Mouse (Mus musculus): ENCODE measurements at regions not wholly inside any gene's neighbourhood (a gene's known extent, or its start where the extent isn't known, plus 50 kb on each side); places are given as distances from the start of the nearest gene placed in this dataset.

GRCm38 (mm10) chr11:24789120-24789519 is 711.3 kb downstream of the Bcl11a start:
- H3K27ac ChIP-seq (ENCODE audit: low read depth, low read length): no peak overlapping the region
- no peak overlapping the region for H3K4me2 ChIP-seq
- no peaks in the 10 kb centered on the region for H3K36me3 ChIP-seq (ENCODE audit: control insufficient read depth, insufficient read depth, low read length)
- no peak for ATAC-seq (replicated peaks; ENCODE audit: insufficient number of reproducible peaks, low FRiP score, low TSS enrichment)
- no peaks in the 10 kb centered on the region for H3K9me3 ChIP-seq (replicated peaks; ENCODE audit: control insufficient read depth, low read length)
- 61% methylated on average over 2 of the region's 2 CpGs for WGBS (ENCODE audit: insufficient replicate concordance)
- H3K9ac ChIP-seq (ENCODE audit: low read depth, low read length): no peak overlapping the region
- no peaks in the 10 kb centered on the region for H3K27me3 ChIP-seq (ENCODE audit: control insufficient read depth, insufficient read depth, low read length)
- H3K4me3 ChIP-seq (ENCODE audit: low read depth, low read length): no peak overlapping the region
- no peaks in the 10 kb centered on the region for H3K4me1 ChIP-seq (ENCODE audit: control insufficient read depth, insufficient read depth, low read length)

GRCm38 (mm10) chr11:24795510-24796211 is 717.8 kb downstream of the Bcl11a start:
- Histone ChIP-seq H3K9ac (ENCODE audit: low read depth, low read length) (no peak overlapping the region), H3K4me1 (ENCODE audit: control insufficient read depth, insufficient read depth, low read length) (no peaks in the 10 kb centered on the region), H3K36me3 (ENCODE audit: control insufficient read depth, insufficient read depth, low read length) (no peaks in the 10 kb centered on the region), H3K27ac (ENCODE audit: low read depth, low read length) (no peak overlapping the region), H3K9me3 (replicated peaks; ENCODE audit: control insufficient read depth, low read length) (no peaks in the 10 kb centered on the region), H3K4me3 (ENCODE audit: low read depth, low read length) (no peak overlapping the region), H3K27me3 (ENCODE audit: control insufficient read depth, insufficient read depth, low read length) (no peaks in the 10 kb centered on the region), H3K4me2 (no peak overlapping the region)
- no peak for ATAC-seq (replicated peaks; ENCODE audit: insufficient number of reproducible peaks, low FRiP score, low TSS enrichment)
- WGBS (ENCODE audit: insufficient replicate concordance): 71% methylated on average over 4 of the region's 4 CpGs

- WGBS (ENCODE audit: insufficient replicate concordance): 68% methylated on average over 8 of the region's 8 CpGs
- H3K9ac ChIP-seq (ENCODE audit: low read depth, low read length): no peak overlapping the region
- ATAC-seq (replicated peaks; ENCODE audit: insufficient number of reproducible peaks, low FRiP score, low TSS enrichment): no peak
- no peaks in the 10 kb centered on the region for H3K36me3 ChIP-seq (ENCODE audit: control insufficient read depth, insufficient read depth, low read length)
- H3K27ac ChIP-seq (ENCODE audit: low read depth, low read length): no peak overlapping the region
- no peaks in the 10 kb centered on the region for H3K27me3 ChIP-seq (ENCODE audit: control insufficient read depth, insufficient read depth, low read length)
- no peaks in the 10 kb centered on the region for H3K9me3 ChIP-seq (replicated peaks; ENCODE audit: control insufficient read depth, low read length)
- H3K4me3 ChIP-seq (ENCODE audit: low read depth, low read length): no peak overlapping the region
- H3K4me1 ChIP-seq (ENCODE audit: control insufficient read depth, insufficient read depth, low read length): no peaks in the 10 kb centered on the region
- no peak overlapping the region for H3K4me2 ChIP-seq
Observed at GRCm38 (mm10) chr11:24804623-24805023, 726.8 kb downstream of the Bcl11a start.

- 69% methylated on average over 13 of the region's 13 CpGs for WGBS (ENCODE audit: insufficient replicate concordance)
- no peak overlapping the region for H3K9ac ChIP-seq (ENCODE audit: low read depth, low read length)
- no peaks in the 10 kb centered on the region for H3K27me3 ChIP-seq (ENCODE audit: control insufficient read depth, insufficient read depth, low read length)
- H3K9me3 ChIP-seq (replicated peaks; ENCODE audit: control insufficient read depth, low read length): no peaks in the 10 kb centered on the region
- no peaks in the 10 kb centered on the region for H3K4me1 ChIP-seq (ENCODE audit: control insufficient read depth, insufficient read depth, low read length)
- no peak overlapping the region for H3K4me3 ChIP-seq (ENCODE audit: low read depth, low read length)
- H3K4me2 ChIP-seq: no peak overlapping the region
- no peaks in the 10 kb centered on the region for H3K36me3 ChIP-seq (ENCODE audit: control insufficient read depth, insufficient read depth, low read length)
- ATAC-seq (replicated peaks; ENCODE audit: insufficient number of reproducible peaks, low FRiP score, low TSS enrichment): no peak
- H3K27ac ChIP-seq (ENCODE audit: low read depth, low read length): no peak overlapping the region
Observed at GRCm38 (mm10) chr11:24829578-24830401, 751.9 kb downstream of the Bcl11a start.

GRCm38 (mm10) chr11:24830484-24830883 is 752.6 kb downstream of the Bcl11a start:
- Histone ChIP-seq H3K27ac (ENCODE audit: low read depth, low read length) (no peak overlapping the region), H3K4me2 (no peak overlapping the region), H3K27me3 (ENCODE audit: control insufficient read depth, insufficient read depth, low read length) (no peaks in the 10 kb centered on the region), H3K36me3 (ENCODE audit: control insufficient read depth, insufficient read depth, low read length) (no peaks in the 10 kb centered on the region), H3K4me1 (ENCODE audit: control insufficient read depth, insufficient read depth, low read length) (no peaks in the 10 kb centered on the region), H3K4me3 (ENCODE audit: low read depth, low read length) (no peak overlapping the region), H3K9ac (ENCODE audit: low read depth, low read length) (no peak overlapping the region), H3K9me3 (replicated peaks; ENCODE audit: control insufficient read depth, low read length) (no peaks in the 10 kb centered on the region)
- no peak for ATAC-seq (replicated peaks; ENCODE audit: insufficient number of reproducible peaks, low FRiP score, low TSS enrichment)
- 64% methylated on average over 2 of the region's 2 CpGs for WGBS (ENCODE audit: insufficient replicate concordance)

GRCm38 (mm10) chr11:24843839-24844738 is 766.2 kb downstream of the Bcl11a start:
- Histone ChIP-seq H3K4me3 (ENCODE audit: low read depth, low read length) (no peak overlapping the region), H3K4me2 (no peak overlapping the region), H3K9me3 (replicated peaks; ENCODE audit: control insufficient read depth, low read length) (no peaks in the 10 kb centered on the region), H3K27ac (ENCODE audit: low read depth, low read length) (no peak overlapping the region), H3K36me3 (ENCODE audit: control insufficient read depth, insufficient read depth, low read length) (no peaks in the 10 kb centered on the region), H3K9ac (ENCODE audit: low read depth, low read length) (no peak overlapping the region), H3K4me1 (ENCODE audit: control insufficient read depth, insufficient read depth, low read length) (no peaks in the 10 kb centered on the region), H3K27me3 (ENCODE audit: control insufficient read depth, insufficient read depth, low read length) (no peaks in the 10 kb centered on the region)
- no peak for ATAC-seq (replicated peaks; ENCODE audit: insufficient number of reproducible peaks, low FRiP score, low TSS enrichment)
- WGBS (ENCODE audit: insufficient replicate concordance): 67% methylated on average over 2 of the region's 2 CpGs

- Histone ChIP-seq H3K4me1 (ENCODE audit: control insufficient read depth, insufficient read depth, low read length) (no peaks in the 10 kb centered on the region), H3K4me2 (no peak overlapping the region), H3K9me3 (replicated peaks; ENCODE audit: control insufficient read depth, low read length) (no peaks in the 10 kb centered on the region), H3K27ac (ENCODE audit: low read depth, low read length) (no peak overlapping the region), H3K36me3 (ENCODE audit: control insufficient read depth, insufficient read depth, low read length) (no peaks in the 10 kb centered on the region), H3K27me3 (ENCODE audit: control insufficient read depth, insufficient read depth, low read length) (no peaks in the 10 kb centered on the region), H3K9ac (ENCODE audit: low read depth, low read length) (no peak overlapping the region), H3K4me3 (ENCODE audit: low read depth, low read length) (no peak overlapping the region)
- no peak for ATAC-seq (replicated peaks; ENCODE audit: insufficient number of reproducible peaks, low FRiP score, low TSS enrichment)
- WGBS (ENCODE audit: insufficient replicate concordance): 83% methylated on average over 6 of the region's 6 CpGs
Observed at GRCm38 (mm10) chr11:24856991-24857390, 779.1 kb downstream of the Bcl11a start.

- Histone ChIP-seq H3K4me2 (no peak overlapping the region), H3K27ac (ENCODE audit: low read depth, low read length) (no peak overlapping the region), H3K36me3 (ENCODE audit: control insufficient read depth, insufficient read depth, low read length) (no peaks in the 10 kb centered on the region), H3K27me3 (ENCODE audit: control insufficient read depth, insufficient read depth, low read length) (no peaks in the 10 kb centered on the region), H3K4me3 (ENCODE audit: low read depth, low read length) (no peak overlapping the region), H3K4me1 (ENCODE audit: control insufficient read depth, insufficient read depth, low read length) (no peaks in the 10 kb centered on the region), H3K9me3 (replicated peaks; ENCODE audit: control insufficient read depth, low read length) (no peaks in the 10 kb centered on the region), H3K9ac (ENCODE audit: low read depth, low read length) (no peak overlapping the region)
- ATAC-seq (replicated peaks; ENCODE audit: insufficient number of reproducible peaks, low FRiP score, low TSS enrichment): no peak
- 85% methylated on average over 11 of the region's 11 CpGs for WGBS (ENCODE audit: insufficient replicate concordance)
Observed at GRCm38 (mm10) chr11:24864637-24865036, 786.8 kb downstream of the Bcl11a start.

Data from heart, embryonic 11.5 days (tissue).